Mouse (Mus musculus) adrenal gland, adult (tissue): ENCODE measurements around the gene Ces2c.
"Not testable (repeated sequence)": the region's sequence is repeated elsewhere in the genome, so short reads cannot be mapped to it uniquely, and the experiment has no call there.

Source experiments
- DNase-seq, 2 experiments: peaks; one replicate each; pipeline ENCODE4 v3.0.0; 2022 to 2023; ENCODE audit warnings: low spot score in 1 of 2; ENCODE audit not compliant: inconsistent age in 2 of 2

The Ces2c gene

DNA sequence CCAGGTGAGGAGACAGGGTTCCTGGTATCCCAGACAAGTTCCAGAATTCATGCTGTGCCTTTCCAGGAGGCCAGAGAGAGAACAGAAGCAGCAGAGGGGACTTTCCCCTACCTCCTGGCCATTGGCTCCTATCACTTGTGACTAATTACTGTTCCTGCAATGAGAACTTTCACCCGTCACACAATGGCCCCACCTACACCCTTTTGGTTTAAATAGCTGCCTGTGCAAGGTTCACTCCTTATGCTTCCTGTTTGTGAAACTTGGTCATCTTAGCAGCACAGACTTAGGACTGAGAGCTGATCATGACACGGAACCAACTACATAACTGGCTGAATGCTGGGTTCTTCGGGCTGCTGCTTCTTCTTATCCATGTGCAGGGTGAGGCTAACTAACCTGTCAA, at the start of gene Ces2c:
Gene Ces2c, plus strand, starts transcription at position 238 of the 400 bp plus-strand sequence.
- no peak for DNase-seq

DNA sequence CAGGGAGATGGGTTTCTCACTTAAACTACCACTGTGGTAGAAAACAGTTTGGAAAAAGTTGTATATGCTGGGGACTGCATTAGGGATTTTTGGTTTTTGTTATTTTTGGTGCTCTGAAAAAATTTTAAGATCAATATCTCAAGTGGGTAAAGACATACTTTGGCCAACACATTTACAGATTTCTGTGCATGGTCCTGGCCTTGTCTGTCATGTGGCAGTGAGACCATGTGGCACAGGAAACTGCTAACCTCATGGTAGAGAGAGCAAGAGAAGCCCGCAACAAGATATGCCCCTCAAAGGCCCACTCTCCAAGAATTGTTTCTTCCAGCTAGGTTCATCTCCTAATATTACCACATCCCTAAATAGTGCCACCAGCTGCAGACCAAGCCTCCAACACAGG, 47.5 kb upstream of the Ces2c start:
- DNase-seq, result no peak

DNA sequence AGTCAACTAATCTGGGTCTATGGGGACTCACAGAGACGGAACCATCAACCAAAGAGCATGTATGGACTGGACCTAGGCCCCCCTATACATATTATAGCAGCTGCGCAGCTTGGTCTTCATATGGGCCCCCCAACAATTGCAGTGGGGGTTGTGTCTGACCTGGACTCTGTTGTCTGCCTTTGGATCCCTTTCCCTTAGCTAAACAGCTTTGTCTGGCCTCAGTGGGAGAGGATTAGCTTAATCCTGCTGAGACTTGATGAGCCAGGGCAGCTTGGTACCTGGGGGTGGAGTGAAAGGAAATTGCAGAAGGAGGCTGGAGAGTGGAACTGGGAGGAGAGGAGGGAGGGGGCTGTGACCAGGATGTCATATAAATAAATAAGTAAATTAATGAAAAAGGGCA, 40.7 kb upstream of the Ces2c start:
- no peak for DNase-seq

DNA sequence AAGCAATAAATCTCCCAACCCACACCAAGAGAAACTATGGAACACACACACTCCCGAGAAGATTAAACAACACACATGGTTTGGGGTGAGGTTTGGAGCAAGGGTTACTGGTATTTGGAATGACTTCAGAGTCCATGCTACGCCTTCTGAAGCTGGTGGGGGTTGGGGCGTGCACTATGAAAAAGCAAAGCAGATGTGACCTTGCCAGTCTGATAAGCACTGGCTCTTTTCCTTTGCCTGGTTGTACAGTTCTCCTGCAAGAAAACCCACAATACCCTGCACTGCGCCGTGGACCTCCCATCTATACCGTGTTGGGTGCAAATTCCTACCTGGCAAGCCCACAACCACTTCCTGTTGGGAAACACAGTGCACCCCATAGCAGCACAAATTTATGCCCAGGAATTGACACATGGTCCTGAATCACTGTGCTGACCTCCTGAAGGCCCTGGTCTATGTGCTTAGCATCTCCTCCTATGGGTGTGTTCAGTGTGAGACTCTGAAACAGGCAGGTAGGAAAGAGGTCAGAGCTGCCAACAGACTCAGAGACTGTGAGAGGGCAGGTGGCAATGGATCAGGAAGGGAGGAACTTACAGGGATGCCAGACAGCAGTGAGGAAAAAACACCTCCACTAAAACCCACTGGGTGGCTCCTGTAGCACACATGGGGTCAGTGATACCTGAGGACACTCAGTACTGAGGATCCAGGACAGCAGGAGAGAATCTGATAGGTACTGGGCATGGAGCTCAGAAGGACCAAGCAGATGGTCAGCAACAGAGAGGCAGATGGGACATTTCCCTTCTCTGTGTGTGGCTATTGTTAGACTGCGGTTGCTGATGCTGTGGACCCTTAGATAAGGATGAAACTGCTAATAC, 38.1 kb upstream of the Ces2c start:
- peak; percentile 17 to 62 for DNase-seq

DNA sequence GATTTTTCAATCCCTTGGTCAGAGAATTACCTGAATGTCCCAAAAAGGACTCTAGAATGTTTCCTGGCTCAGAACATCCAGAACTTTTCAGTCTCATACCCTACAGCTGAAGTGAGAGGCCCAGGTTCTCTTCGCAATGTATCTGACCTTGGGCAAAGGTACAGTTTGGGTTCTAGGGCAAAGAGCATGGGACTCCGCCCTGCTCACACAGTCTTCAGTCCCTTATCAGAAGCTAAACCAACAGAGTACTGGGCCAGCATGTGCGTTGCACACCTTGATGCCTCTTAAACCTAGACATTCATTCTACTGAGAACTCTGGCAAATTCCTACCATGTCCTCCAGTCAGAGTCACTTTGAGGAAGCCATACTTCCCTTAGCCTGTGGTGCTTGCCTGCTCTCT, 37.4 kb upstream of the Ces2c start:
- no peak for DNase-seq

DNA sequence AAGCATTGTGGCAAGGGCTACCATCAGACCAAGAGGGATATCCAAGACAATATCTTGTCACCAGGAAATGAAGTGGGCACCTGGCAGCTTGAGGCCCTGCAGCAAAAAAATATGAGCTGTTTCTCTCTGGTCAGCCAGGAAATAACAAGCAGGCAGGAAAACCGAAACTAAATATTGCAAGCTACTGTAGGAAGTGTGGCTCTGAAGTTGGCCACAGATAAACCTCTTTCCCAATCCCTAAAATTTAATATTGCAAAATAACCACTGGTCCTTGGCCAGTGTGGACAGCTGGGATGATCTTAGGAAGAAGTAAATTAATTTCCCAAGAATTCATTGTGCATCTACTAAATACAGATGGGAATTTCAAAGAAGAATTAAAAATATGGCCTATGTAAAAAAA, 20.0 kb upstream of the Ces2c start:
- DNase-seq, result no peak

DNA sequence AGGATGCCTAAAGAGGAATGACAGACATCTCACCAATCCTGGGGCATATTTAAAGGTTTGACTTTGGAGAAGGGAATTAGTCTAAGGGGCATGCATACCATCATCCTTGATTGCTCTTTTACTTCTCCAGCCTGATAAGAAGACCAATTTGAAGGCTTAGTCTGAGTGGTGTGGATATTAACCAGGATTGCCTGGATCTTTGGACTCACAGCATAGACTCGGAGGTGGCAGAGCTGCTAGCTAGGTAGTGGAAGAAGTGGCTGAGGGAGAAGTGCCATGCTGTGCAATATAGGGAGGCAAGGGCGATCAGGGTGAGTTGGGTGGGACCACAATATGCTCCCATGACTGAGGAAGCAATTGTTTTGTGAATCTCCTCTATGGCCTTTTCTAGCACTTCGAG, 18.6 kb upstream of the Ces2c start:
- no peak for DNase-seq

DNA sequence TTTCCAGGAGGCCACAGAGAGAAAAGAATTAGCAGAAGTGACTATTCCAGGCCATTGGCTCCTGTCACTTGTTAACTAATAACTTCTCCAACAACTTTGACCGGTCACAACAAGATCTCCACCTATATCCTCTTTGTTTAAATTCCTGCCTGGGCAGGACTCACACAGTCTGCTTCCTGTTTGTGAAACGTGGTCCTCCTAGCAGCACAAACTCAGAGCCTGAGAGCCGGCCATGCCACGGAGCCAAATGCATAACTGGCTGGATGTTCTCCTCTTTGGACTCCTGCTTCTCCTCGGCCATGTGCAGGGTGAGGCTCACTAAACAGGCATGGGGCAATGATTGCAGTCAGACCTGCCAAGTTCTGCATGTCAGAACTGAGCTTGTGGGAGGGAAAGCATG, 15.4 kb upstream of the Ces2c start, which contains the start of gene Ces2b:
Gene Ces2b, plus strand, starts transcription at position 133 of the 400 bp plus-strand sequence.
- no peak for DNase-seq

DNA sequence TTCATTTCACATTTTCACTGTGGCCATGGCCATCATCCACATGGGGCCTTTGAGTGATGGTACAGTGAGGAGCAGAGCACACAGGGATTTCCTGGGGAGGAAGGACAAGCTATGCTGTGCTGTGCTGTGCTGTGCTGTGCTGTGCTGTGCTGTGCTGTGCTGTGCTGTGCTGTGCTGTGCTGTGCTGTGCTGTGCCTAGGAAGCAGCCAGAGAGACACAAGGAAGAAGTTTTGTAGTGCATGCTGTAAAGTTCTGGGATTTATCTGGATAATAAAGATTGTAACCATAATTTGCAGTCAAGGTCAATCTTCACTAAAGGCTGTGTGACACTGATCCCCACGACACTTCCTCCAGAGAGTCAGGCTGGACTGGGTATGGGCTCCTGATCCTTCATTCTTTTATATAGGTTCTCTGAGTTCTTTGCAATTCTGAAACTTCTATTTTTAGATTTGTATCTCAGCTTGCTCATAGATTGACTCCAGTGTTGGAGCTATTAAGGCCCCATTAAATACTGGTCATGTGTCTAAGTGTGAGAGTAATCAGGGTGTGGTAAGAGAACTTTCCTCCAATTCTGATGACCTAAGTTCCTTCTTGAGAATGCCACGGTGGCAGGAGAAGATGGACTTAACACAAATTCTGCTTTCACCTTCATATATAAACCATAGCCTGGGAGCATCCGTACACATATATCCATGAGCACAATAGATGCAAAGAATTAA, 5.3 kb upstream of the Ces2c start:
- DNase-seq, result no peak

DNA sequence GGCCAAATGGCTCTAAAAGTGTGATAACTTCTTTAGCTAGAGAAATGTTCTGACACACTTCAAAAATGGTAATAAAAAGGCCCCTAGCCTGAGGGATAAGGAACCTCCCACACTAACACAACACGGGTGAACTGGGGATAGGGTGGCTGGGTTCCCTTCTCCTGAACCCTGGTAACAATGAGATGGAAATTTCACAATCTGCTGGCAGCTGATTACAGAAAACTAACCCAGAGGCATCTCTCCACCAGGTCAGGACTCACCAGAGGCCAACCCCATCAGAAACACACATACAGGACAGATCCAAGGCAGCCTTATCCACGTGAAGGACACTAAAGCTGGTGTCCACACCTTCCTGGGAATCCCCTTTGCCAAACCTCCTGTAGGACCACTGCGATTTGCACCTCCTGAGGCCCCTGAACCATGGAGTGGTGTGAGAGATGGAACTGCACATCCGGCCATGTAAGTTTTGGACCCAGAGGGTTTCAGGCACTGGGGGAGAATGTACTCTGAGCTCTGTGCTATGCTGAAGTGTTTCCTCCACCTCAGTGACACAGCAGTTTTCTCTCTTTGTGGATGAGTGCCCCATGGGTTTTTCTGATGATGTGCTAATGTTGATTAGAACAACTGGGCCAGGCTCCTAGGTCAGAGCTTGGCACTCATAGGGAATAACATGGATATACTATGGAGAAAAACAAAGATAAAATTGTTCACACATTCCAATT, 1.0 kb downstream of the Ces2c start:
- DNase-seq, result no peak

DNA sequence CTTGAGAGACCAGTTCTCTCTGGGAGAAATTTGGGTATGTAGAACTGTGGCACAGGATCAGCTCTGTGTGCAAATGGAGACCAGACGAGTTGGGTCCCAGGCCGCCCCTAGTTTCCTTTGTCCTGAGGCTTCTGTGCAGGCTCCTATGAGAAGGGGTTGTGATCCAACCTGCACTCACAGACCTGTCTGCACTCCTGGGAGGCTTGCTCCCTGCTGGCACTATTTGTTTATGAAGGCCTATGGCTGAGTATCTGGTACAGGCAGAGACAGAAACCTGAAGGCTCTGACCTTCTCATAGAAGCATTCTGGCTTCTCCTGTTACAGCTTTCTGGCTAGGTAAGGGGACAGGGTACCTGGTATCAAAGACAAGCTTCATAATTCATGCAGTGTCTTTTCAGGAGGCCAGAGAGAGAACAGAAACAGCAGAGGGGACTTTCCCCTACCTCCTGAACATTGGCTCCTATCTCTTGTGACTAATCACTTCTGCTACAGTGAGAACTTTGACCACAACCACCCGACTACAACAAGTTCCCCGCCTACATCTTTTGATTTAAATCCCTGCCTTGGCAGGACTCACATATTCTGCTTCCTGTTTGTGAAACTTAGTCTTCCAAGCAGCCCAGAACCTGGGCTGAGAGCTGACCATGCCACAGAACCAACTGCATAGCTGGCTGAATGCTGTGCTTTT, 20.1 kb downstream of the Ces2c start:
- not testable (repeated sequence) for DNase-seq

DNA sequence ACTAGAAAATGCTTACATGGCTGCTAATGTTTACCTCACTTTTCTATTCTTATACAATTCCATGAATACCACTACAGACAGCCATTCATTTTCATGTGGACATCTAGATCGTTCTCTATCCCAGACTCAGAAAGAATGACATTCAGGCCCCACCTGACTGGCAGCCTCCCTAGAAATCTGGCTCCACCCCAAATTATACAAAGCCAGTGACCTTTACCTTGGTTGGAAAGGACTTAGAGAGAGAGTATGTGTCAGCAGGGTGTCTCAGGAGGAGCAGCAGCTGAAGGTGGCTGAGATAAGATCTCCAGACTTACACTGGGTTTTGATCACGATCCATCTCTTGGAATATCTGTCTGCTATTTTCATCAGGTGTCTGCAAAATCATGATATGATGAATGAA, 22.0 kb downstream of the Ces2c start:
- not testable (repeated sequence) for DNase-seq

DNA sequence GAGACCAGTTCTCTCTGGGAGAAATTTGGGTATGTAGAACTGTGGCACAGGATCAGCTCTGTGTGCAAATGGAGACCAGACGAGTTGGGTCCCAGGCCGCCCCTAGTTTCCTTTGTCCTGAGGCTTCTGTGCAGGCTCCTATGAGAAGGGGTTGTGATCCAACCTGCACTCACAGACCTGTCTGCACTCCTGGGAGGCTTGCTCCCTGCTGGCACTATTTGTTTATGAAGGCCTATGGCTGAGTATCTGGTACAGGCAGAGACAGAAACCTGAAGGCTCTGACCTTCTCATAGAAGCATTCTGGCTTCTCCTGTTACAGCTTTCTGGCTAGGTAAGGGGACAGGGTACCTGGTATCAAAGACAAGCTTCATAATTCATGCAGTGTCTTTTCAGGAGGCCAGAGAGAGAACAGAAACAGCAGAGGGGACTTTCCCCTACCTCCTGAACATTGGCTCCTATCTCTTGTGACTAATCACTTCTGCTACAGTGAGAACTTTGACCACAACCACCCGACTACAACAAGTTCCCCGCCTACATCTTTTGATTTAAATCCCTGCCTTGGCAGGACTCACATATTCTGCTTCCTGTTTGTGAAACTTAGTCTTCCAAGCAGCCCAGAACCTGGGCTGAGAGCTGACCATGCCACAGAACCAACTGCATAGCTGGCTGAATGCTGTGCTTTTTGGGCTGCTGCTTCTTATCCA, 39.5 kb downstream of the Ces2c start:
- not testable (repeated sequence) for DNase-seq

DNA sequence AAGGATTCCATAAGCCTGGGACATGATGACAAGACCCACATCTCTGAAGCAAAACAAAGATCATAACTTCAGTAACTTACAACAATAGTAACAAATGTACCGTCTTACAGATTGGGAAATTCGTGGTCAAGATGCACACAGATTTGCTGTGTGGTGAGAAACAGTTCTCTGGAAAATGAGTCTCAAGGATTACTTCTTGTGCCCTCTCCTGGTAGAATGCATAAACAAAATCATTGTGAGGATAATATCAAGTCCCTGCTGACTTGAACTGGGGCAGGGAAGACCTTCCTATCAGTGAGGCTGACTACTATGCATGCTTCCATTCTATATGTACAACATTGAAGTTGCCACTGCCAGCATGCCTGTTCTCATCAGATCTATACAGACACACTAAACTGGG, 54.9 kb downstream of the Ces2c start:
- DNase-seq, result peak in 1 of 2 experiments; percentile 17
